Mouse (Mus musculus) megakaryocyte-erythroid progenitor cell, adult 5-6 weeks (primary cell): ENCODE data around the gene Kcnma1. TPM values are rescaled to one million over a fixed set of nuclear protein-coding genes. Genes with fewer than 3 reads are reported as not detected.

Source experiments
- ATAC-seq: replicated peaks from 2 replicates; pipeline ENCODE4 v1.8.0; 2016; ENCODE audit warnings: mild to moderate bottlenecking, inconsistent platforms; ENCODE audit not compliant: severe bottlenecking, poor library complexity, low FRiP score, low TSS enrichment
- total RNA-seq, 2 experiments: library from RNA; stranded (forward) in 1 of 2; stranded (reverse) in 1 of 2; fragments of 200-1000, 215-1000 nt in 1 of 2; fragments of >200 nt in 1 of 2; fragmentation: Nextera tagmentation in 1 of 2; gene quantifications; 2 replicates each; pipeline ENCODE4 v1.2.3; 2014 to 2017

Gene Kcnma1
- total RNA-seq, 2 experiments from 2014 or later, result not detected

GRCm38 (mm10) chr14:23882001-23882400, 132.3 kb downstream of the Kcnma1 start:
- no peak for ATAC-seq

- no peak for ATAC-seq
Observed at GRCm38 (mm10) chr14:23879331-23879730, 135.0 kb downstream of the Kcnma1 start.

GRCm38 (mm10) chr14:23877561-23877960, 136.7 kb downstream of the Kcnma1 start:
- ATAC-seq, result no peak

GRCm38 (mm10) chr14:23874545-23874944, 139.7 kb downstream of the Kcnma1 start:
- ATAC-seq, result no peak

GRCm38 (mm10) chr14:23857034-23857433, 157.3 kb downstream of the Kcnma1 start:
- no peak for ATAC-seq

- ATAC-seq, result no peak
Observed at GRCm38 (mm10) chr14:23854946-23855345, 159.3 kb downstream of the Kcnma1 start.

GRCm38 (mm10) chr14:23848529-23849141, 165.7 kb downstream of the Kcnma1 start:
- ATAC-seq, result no peak

- ATAC-seq, result no peak
Observed at GRCm38 (mm10) chr14:23846706-23847105, 167.6 kb downstream of the Kcnma1 start.

- ATAC-seq, result no peak
Observed at GRCm38 (mm10) chr14:23842025-23842424, 172.3 kb downstream of the Kcnma1 start.

- ATAC-seq, result no peak
Observed at GRCm38 (mm10) chr14:23839613-23840012, 174.7 kb downstream of the Kcnma1 start.

- ATAC-seq, result no peak
Observed at GRCm38 (mm10) chr14:23835387-23836111, 178.7 kb downstream of the Kcnma1 start.

- ATAC-seq, result no peak
Observed at GRCm38 (mm10) chr14:23831284-23831683, 183.0 kb downstream of the Kcnma1 start.

GRCm38 (mm10) chr14:23830316-23830715, 184.0 kb downstream of the Kcnma1 start:
- no peak for ATAC-seq

- ATAC-seq, result no peak
Observed at GRCm38 (mm10) chr14:23828711-23829320, 185.5 kb downstream of the Kcnma1 start.

GRCm38 (mm10) chr14:23824937-23825336, 189.4 kb downstream of the Kcnma1 start:
- no peak for ATAC-seq

- no peak for ATAC-seq
Observed at GRCm38 (mm10) chr14:23824267-23824666, 190.0 kb downstream of the Kcnma1 start.

- ATAC-seq, result no peak
Observed at GRCm38 (mm10) chr14:23817585-23817984, 196.7 kb downstream of the Kcnma1 start.

GRCm38 (mm10) chr14:23810081-23810480, 204.2 kb downstream of the Kcnma1 start:
- no peak for ATAC-seq

GRCm38 (mm10) chr14:23809124-23809523, 205.2 kb downstream of the Kcnma1 start:
- ATAC-seq, result no peak

- no peak for ATAC-seq
Observed at GRCm38 (mm10) chr14:23806378-23806777, 207.9 kb downstream of the Kcnma1 start.

GRCm38 (mm10) chr14:23796878-23797277, 217.4 kb downstream of the Kcnma1 start:
- no peak for ATAC-seq
